Mouse (Mus musculus) CH12.LX (cell line): ENCODE data around the gene Mpp5. TPM values are rescaled to one million over a fixed set of nuclear protein-coding genes. Genes with fewer than 3 reads are reported as not detected.

Source experiments
- DNase-seq: peaks from one replicate; pipeline ENCODE4 v3.0.0-alpha.2; 2013; ENCODE audit errors: extremely low read depth
- H3K27ac ChIP-seq: 2 replicates; pipeline ENCODE4 v1.5.1; 2012; ENCODE audit warnings: low read depth, mild to moderate bottlenecking, control low read depth, moderate library complexity; ENCODE audit not compliant: insufficient read depth
- H3K27me3 ChIP-seq: replicated peaks from 2 replicates; pipeline ENCODE3; 2012; ENCODE audit warnings: inconsistent platforms
- H3K36me3 ChIP-seq, 2 experiments: replicated peaks in 1 of 2; 2 replicates each; pipeline versions ENCODE3 to v1.6.1; 2012; ENCODE audit warnings: inconsistent platforms in 1 of 2, low read length in 1 of 2, mild to moderate bottlenecking in 1 of 2, mixed read lengths in 1 of 2, moderate library complexity in 1 of 2; ENCODE audit not compliant: control insufficient read depth in 1 of 2, insufficient read depth in 1 of 2
- H3K4me1 ChIP-seq, 2 experiments: 2 replicates each; pipeline ENCODE4 v1.6.1; 2012; ENCODE audit warnings: inconsistent platforms in 1 of 2, moderate library complexity in 1 of 2; ENCODE audit not compliant: insufficient read depth in 2 of 2, control insufficient read depth in 1 of 2
- H3K4me2 ChIP-seq: 2 replicates; pipeline ENCODE4 v1.6.1; 2012; ENCODE audit warnings: low read depth, mild to moderate bottlenecking, control low read depth; ENCODE audit not compliant: poor library complexity, insufficient read depth, severe bottlenecking
- H3K4me3 ChIP-seq, 3 experiments: fragments of 150-350 bp in 1 of 3; sonication (generic) in 1 of 3; replicated peaks in 1 of 3; 2 replicates each; pipeline versions ENCODE3 to v1.5.1; 2011 to 2012; ENCODE audit warnings: low read depth in 2 of 3, low read length in 2 of 3, mild to moderate bottlenecking in 2 of 3, moderate library complexity in 2 of 3, control low read depth in 1 of 3, improper control_type of control experiment in 1 of 3, inconsistent platforms in 1 of 3, mixed read lengths in 1 of 3; ENCODE audit not compliant: poor library complexity in 1 of 3
- H3K79me2 ChIP-seq: replicated peaks from 2 replicates; pipeline ENCODE4 v1.6.1; 2012; ENCODE audit warnings: mild to moderate bottlenecking, moderate library complexity; ENCODE audit not compliant: control insufficient read depth, poor library complexity, insufficient read depth, severe bottlenecking; ENCODE audit errors: extremely low read depth
- H3K9ac ChIP-seq: 2 replicates; pipeline ENCODE4 v1.6.1; 2012; ENCODE audit warnings: low read depth, mild to moderate bottlenecking, control low read depth, moderate library complexity; ENCODE audit not compliant: insufficient read depth
- H3K9me3 ChIP-seq: replicated peaks from 2 replicates; pipeline ENCODE3; 2012; ENCODE audit warnings: low read length, inconsistent platforms, mixed read lengths
- BHLHE40 ChIP-seq: IDR thresholded peaks from 2 replicates; pipeline ENCODE4 v1.6.1; 2011; ENCODE audit warnings: mild to moderate bottlenecking, low read depth, low read length, improper control_type of control experiment
- CHD1 ChIP-seq: IDR thresholded peaks from 2 replicates; pipeline ENCODE4 v1.6.1; 2012; ENCODE audit warnings: low read depth, low read length, improper control_type of control experiment, inconsistent platforms
- CHD2 ChIP-seq: IDR thresholded peaks from 2 replicates; pipeline ENCODE4 v1.6.1; 2011; ENCODE audit warnings: low read length, improper control_type of control experiment
- CTCF ChIP-seq, 2 experiments: IDR thresholded peaks in 1 of 2; conservative IDR thresholded peaks in 1 of 2; 2 replicates each; pipeline ENCODE4 v1.5.1; 2011 to 2012; ENCODE audit warnings: low read depth in 2 of 2, low read length in 2 of 2, improper control_type of control experiment in 1 of 2, inconsistent platforms in 1 of 2, mild to moderate bottlenecking in 1 of 2, moderate library complexity in 1 of 2
- JUN ChIP-seq: IDR thresholded peaks from 2 replicates; pipeline ENCODE4 v1.6.1; 2011; ENCODE audit warnings: low read depth, mild to moderate bottlenecking, low read length, improper control_type of control experiment, moderate library complexity; ENCODE audit not compliant: insufficient read depth
- JUND ChIP-seq: conservative IDR thresholded peaks from 2 replicates; pipeline ENCODE4 v1.6.1; 2011; ENCODE audit warnings: low read depth, low read length, improper control_type of control experiment
- MAX ChIP-seq: IDR thresholded peaks from 2 replicates; pipeline ENCODE4 v1.6.1; 2011; ENCODE audit warnings: low read length, improper control_type of control experiment
- MAZ ChIP-seq: IDR thresholded peaks from 2 replicates; pipeline ENCODE4 v1.6.1; 2012; ENCODE audit warnings: low read depth, mild to moderate bottlenecking, inconsistent platforms, low read length, improper control_type of control experiment, moderate library complexity
- MYC ChIP-seq: IDR thresholded peaks from 2 replicates; pipeline ENCODE4 v1.6.1; 2011; ENCODE audit warnings: low read depth, mild to moderate bottlenecking, improper control_type of control experiment, low read length
- PAX5 ChIP-seq: IDR thresholded peaks from 2 replicates; pipeline ENCODE4 v1.6.1; 2012; ENCODE audit warnings: low read length, inconsistent platforms, mixed read lengths
- POLR2AphosphoS2 ChIP-seq: IDR thresholded peaks from 2 replicates; pipeline ENCODE4 v1.6.1; 2011; ENCODE audit warnings: low read depth, low read length, improper control_type of control experiment
- RCOR1 ChIP-seq: conservative IDR thresholded peaks from 2 replicates; pipeline ENCODE4 v1.6.1; 2012; ENCODE audit warnings: low read depth, mild to moderate bottlenecking, inconsistent platforms, low read length, improper control_type of control experiment
- SMC3 ChIP-seq: IDR thresholded peaks from 2 replicates; pipeline ENCODE4 v1.6.1; 2011; ENCODE audit warnings: low read depth, low read length, improper control_type of control experiment
- TCF12 ChIP-seq: IDR thresholded peaks from 2 replicates; pipeline ENCODE4 v1.6.1; 2014; ENCODE audit warnings: low read depth, mild to moderate bottlenecking, inconsistent platforms, low read length, improper control_type of control experiment
- UBTF ChIP-seq: IDR thresholded peaks from 2 replicates; pipeline ENCODE4 v1.6.1; 2012; ENCODE audit warnings: low read depth, mild to moderate bottlenecking, inconsistent platforms, low read length, improper control_type of control experiment, moderate library complexity
- USF2 ChIP-seq: conservative IDR thresholded peaks from 2 replicates; pipeline ENCODE4 v1.6.1; 2011; ENCODE audit warnings: low read depth, low read length, improper control_type of control experiment
- ZC3H11A ChIP-seq: IDR thresholded peaks from 2 replicates; pipeline ENCODE4 v1.6.1; 2012; ENCODE audit warnings: low read depth, mild to moderate bottlenecking, inconsistent platforms, low read length, improper control_type of control experiment
- ZKSCAN1 ChIP-seq: IDR thresholded peaks from 2 replicates; pipeline ENCODE4 v1.6.1; 2012; ENCODE audit warnings: low read depth, inconsistent platforms, low read length, improper control_type of control experiment, borderline replicate concordance
- ZMIZ1 ChIP-seq: IDR thresholded peaks from 2 replicates; pipeline ENCODE4 v1.6.1; 2012; ENCODE audit warnings: low read depth, mild to moderate bottlenecking, inconsistent platforms, low read length, improper control_type of control experiment
- dilution Hi-C: fragments of 300-500 bp; cut with MboI; formaldehyde crosslinking; loops from 2 replicates; pipeline ENCODE4 v1.14.3; 2020; ENCODE audit warnings: low sequenced_read_pairs; ENCODE audit not compliant: extremely low pct_unique_long_range_greater_than_20kb, extremely low pct_ligation_motif_present
- in situ Hi-C: fragments of 300-500 bp; cut with MboI; formaldehyde crosslinking; loops from 3 replicates; pipeline ENCODE4 v1.14.3; 2019; ENCODE audit warnings: low sequenced_read_pairs, low pct_ligation_motif_present, low pct_unique_long_range_greater_than_20kb, mixed read lengths
- polyA plus RNA-seq: library from polyadenylated mRNA; unstranded; fragments of >175 nt; gene quantifications from 2 replicates; pipeline ENCODE4 v1.2.1, GENCODE M21; 2012; ENCODE audit warnings: low read depth; ENCODE audit not compliant: insufficient read length
- total RNA-seq, 2 experiments: library from RNA; depleted of rRNA; stranded (reverse); fragments of 300-350 nt in 1 of 2; fragments of >200 nt in 1 of 2; gene quantifications; 2 replicates each; pipeline ENCODE4 v1.2.3; 2012 to 2014

Gene Mpp5
- total and polyA plus RNA-seq, 3 experiments, result 9.9 to 14.2 (median 13.6) TPM

DNA sequence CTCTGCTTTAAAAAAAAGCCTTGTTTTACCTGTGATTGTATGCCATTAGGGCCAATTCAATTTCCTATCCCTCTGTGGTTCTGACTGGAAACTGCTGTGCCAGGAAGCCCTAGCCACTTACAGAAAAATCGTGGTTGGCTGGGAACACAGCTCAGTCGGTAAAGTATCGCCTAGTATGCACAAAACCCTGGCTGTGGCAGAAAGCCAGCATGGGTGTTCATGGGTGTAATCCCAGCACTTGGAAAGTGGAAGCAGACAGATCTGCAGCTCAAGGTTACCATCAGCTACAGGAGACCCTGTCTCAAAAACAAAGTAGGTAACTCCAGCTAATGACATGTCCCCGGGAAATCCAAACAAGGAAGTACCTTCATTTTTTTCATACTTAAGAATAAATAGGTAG is 91.2 kb downstream of the Mpp5 start:
- no peak overlapping the region for H3K4me2 ChIP-seq
- H3K4me1 ChIP-seq, result no peaks in the 10 kb centered on the region
- no peak overlapping the region for H3K4me3 ChIP-seq
- H3K27me3 ChIP-seq, result no peaks in the 10 kb centered on the region
- H3K79me2 ChIP-seq, result no peaks in the 10 kb centered on the region
- TF ChIP-seq POLR2AphosphoS2 (no peak), PAX5 (no peak)
- TF ChIP-seq, all 38 proteins: peak for 0
- Histone ChIP-seq H3K27ac (no peak overlapping the region), H3K9me3 (no peaks in the 10 kb centered on the region), H3K36me3 (peaks cover 30 to 86% of the 10 kb centered on the region in 2 experiments), H3K9ac (no peak overlapping the region)
- DNase-seq, result no peak
- in situ Hi-C loops, result no loop called here
- dilution Hi-C loops, result no loop called here

DNA sequence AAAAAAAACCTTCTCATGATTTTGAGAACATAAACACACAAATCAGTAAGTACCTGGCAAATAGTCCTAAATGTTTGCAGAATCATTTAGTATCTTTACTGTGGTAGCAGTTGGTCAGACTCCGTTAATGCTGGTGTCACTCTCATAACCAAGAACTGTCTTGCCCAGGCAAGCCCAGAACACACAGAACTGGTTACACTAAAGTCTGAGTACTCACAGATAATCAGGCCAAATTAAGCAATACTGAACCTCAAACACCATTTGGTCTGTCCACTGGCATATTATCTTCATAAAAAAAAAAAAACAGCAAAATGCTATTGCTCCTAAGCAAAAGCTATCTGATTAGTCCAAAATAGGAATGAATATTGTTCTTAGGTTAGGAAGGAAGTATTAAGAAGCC is 93.7 kb downstream of the Mpp5 start:
- Histone ChIP-seq H3K4me3 (no peak overlapping the region), H3K79me2 (no peaks in the 10 kb centered on the region), H3K4me2 (no peak overlapping the region), H3K9ac (no peak overlapping the region), H3K27me3 (no peaks in the 10 kb centered on the region), H3K9me3 (no peaks in the 10 kb centered on the region), H3K27ac (no peak overlapping the region), H3K4me1 (no peaks in the 10 kb centered on the region), H3K36me3 (peaks cover 29 to 76% of the 10 kb centered on the region in 2 experiments)
- no peak for DNase-seq
- in situ Hi-C loops, result no loop called here
- no peak for TF ChIP-seq JUND
- TF ChIP-seq RCOR1, result no peak
- TF ChIP-seq TCF12, result no peak
- no peak for TF ChIP-seq JUN
- no peak for TF ChIP-seq UBTF
- no peak for TF ChIP-seq USF2
- dilution Hi-C loops, result no loop called here

- Histone ChIP-seq H3K36me3 (peaks cover 33 to 63% of the 10 kb centered on the region in 2 experiments), H3K4me3 (no peak overlapping the region), H3K27me3 (no peaks in the 10 kb centered on the region), H3K4me2 (no peak overlapping the region), H3K9ac (no peak overlapping the region), H3K9me3 (no peaks in the 10 kb centered on the region), H3K79me2 (no peaks in the 10 kb centered on the region), H3K27ac (no peak overlapping the region), H3K4me1 (no peaks in the 10 kb centered on the region)
- DNase-seq, result no peak
- dilution Hi-C loops (no loop called here), in situ Hi-C loops (no loop called here)
- TF ChIP-seq ZMIZ1 (no peak), MYC (no peak), CHD2 (no peak), JUN (no peak), BHLHE40 (no peak), SMC3 (no peak), CHD1 (no peak), ZKSCAN1 (no peak), MAX (no peak), PAX5 (no peak), CTCF (conservative IDR thresholded peaks at IDR 0.05 in 1 of 2, IDR thresholded peaks at IDR 0.05 in 1 of 2; ENCODE audit: low read depth in 2 of 2, low read length in 2 of 2) (no peak), POLR2AphosphoS2 (no peak), ZC3H11A (no peak), TCF12 (no peak), MAZ (no peak)
Measured at GRCm38 (mm10) chr12:78848246-78848645, 99.5 kb downstream of the Mpp5 start.
